Mouse (Mus musculus) cerebellum, adult 2 months (tissue): ENCODE data around the gene Vps8.

Source experiments
- CTCF ChIP-seq: fragments of 200-500 bp; IDR thresholded peaks from 2 replicates; pipeline ENCODE4 v1.5.1; 2011; ENCODE audit warnings: low read depth, mild to moderate bottlenecking, control low read depth, low read length, moderate library complexity, borderline replicate concordance; ENCODE audit not compliant: insufficient read depth
- POLR2A ChIP-seq: fragments of 200-500 bp; IDR thresholded peaks from 2 replicates; pipeline ENCODE4 v1.6.1; 2011; ENCODE audit warnings: low read length, control low read depth, borderline replicate concordance; ENCODE audit not compliant: insufficient read depth

- TF ChIP-seq POLR2A: no peak
- TF ChIP-seq CTCF: no peak
These were observed 127.5 kb downstream of the Vps8 start for GRCm38 (mm10) chr16:21550453-21550852.
